Mouse (Mus musculus) heart, adult 9 months (tissue): ENCODE measurements at regions not wholly inside any gene's neighbourhood (a gene's known extent, or its start where the extent isn't known, plus 50 kb on each side); places are given as distances from the start of the nearest gene placed in this dataset.

Experiments used
- DNase-seq, 2 experiments: peaks; one replicate each; pipeline ENCODE4 v3.0.0; 2022; ENCODE audit warnings: low spot score in 2 of 2

- no peak for DNase-seq
Observed at GRCm38 (mm10) chr16:9339456-9339855, 509.6 kb downstream of the 1810013L24Rik start.

GRCm38 (mm10) chr16:9341245-9341644 lies 511.3 kb downstream of the 1810013L24Rik start:
- DNase-seq: no peak

DNA sequence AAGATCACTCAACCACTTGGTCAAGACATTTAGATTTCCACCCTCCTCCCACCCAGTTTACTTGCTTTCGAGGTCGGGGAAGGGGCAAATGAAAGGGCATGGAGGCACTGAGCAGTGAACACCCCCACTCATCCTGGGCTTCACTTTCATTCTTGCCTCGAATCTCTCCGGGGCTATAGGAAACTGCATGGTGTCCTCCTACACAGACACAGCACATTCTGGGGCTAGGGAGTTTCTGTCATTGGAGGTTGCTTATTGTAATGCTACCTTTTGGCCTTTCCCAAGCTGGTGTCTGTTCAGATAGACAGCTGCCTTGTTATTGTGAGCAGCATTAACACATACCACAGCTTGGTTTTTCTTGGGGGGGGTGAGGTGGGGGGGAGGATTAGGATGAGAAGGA lies 523.9 kb downstream of the 1810013L24Rik start:
- no peak for DNase-seq

DNA sequence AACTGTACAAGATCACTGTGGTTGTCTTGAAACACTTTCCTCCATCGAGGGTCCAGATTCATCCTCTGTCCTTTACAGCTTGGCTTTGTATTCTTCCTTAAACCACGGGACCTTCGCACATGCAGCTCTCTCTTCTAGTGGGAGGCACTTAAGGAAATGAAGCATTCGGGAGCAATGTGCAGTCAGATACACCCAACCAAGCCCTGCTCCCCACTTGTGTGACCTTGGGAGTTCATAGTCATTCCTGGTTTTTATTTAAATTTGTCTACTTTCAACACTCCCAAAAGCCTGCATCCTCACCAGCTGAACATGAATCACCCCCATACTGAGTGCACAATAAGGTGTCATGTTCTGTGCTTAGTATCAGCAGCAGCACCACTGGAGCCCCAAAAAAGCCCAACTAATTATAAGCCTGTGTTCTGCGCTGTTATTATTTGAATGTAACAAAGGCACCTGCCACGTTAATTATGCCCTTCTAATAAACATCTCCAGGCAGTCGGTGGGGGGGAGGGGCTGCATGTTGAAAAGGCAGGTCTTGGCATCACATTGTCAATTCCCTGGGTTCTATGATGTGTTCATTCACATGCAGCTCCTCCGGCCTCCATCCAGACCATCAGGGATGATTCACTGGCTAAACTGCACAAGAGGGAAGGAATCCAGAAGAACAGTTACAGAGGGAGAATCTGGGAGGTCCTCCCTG lies 524.6 kb downstream of the 1810013L24Rik start:
- DNase-seq: no peak

- DNase-seq: no peak
Observed at GRCm38 (mm10) chr16:9358651-9359050, 528.8 kb downstream of the 1810013L24Rik start.

- no peak for DNase-seq
Observed at GRCm38 (mm10) chr16:9359399-9360135, 529.7 kb downstream of the 1810013L24Rik start.

DNA sequence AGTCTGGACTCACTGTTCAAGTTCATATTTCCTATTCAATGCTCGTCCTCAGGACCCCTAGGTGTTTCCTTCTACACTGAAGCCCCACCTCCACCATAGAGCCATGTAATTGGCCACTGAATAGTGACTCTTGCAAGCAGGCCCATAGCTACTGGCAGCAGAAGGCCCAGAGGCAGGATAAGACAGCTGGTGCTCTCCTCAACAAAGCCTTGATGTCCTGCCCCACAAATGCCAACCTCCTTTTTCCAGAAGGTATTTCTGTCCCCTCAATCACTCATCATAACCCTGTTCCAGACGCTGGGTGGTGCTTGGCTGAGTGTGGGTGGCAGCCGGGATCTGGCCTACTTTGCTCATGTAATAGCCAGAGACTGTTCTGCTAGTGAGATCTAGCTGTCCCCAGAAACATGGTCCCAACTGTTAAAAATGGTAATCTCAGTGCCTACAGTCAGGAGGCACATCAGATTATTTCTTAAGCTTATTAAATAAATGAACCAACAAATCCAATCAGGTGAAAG lies 530.9 kb downstream of the 1810013L24Rik start:
- DNase-seq: no peak

GRCm38 (mm10) chr16:9362116-9362515 lies 532.2 kb downstream of the 1810013L24Rik start:
- DNase-seq: peak in 1 of 2 experiments; percentile 4

DNA sequence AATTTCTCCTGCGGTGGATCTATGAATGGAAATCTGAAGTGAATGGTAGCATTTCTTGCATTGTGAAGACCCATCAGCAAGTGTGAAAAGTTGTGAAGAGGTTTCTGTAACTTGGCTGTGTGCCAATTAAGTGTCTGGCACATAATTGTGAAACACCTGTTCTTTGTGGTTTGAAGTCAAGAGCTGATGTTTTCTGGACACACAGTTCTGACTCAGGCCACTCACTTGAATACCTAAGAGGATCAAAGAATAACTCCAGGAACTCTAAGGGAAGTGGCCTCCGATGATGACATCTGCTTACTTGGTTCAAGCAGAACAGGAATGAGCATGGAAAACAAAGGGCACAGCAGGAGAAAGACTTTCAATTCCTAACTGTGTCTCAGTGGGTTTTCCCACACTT lies 534.2 kb downstream of the 1810013L24Rik start:
- DNase-seq: peak in 1 of 2 experiments; percentile 1

DNA sequence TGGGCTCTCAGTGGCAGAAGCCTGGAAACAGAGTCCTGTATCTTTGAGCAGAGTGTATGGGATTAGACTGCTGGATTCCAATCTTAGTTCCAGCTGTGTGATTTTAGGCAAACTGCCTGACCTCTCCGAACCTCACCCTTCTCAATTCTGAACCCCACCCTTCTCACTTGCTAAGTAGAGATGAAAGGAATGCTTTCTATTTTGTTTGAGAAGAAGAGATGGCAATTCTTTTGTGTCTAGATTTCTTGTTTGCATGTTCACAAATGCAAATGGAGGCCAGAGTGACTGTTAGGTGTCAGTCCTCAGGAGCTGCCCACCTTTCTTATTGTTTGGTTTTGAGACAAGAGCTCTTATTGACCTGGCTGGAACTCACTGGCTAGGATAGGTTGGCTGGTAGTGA lies 561.1 kb downstream of the 1810013L24Rik start:
- DNase-seq: no peak

- DNase-seq: peak; percentile 33 to 50
Observed at GRCm38 (mm10) chr16:9404736-9405135, 574.8 kb downstream of the 1810013L24Rik start.

DNA sequence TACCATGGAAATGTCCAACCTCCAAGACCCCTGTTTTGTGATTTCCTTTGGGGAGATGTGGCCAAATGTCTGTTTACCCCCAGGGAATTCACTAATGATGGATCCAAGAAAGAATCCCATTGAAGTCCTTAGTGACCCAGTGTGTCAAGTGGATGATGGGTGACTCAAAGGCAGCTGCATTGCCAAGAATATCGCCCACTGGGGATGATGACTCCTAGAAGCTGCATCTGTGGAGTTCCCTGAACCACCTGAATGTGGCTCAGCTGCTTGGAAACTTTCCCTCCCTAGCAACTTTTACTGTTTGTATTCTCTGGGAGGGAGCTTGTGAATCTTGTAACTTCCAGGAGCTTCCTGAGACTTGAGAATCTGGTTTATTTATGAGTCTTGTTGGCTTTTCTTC lies 578.3 kb downstream of the 1810013L24Rik start:
- DNase-seq: no peak

DNA sequence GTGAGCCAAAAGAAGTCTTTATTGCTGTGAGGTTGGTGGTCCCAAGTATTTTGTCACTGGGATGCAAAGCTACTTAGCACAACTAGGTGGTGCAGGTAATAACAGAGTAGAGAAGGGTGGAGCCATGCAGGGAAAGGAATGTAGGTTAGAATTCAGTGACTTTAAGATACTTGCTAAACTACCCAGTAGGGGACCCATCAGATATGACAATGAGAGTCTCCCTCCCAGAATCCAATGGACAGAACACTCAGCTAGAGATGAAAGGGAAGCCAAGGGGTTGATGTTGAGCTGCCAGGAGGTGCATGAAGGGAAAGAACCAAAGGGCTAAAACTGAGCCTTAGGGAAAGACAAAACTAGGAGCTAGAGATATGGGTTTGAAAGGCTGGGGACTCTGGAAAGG lies 564.9 kb downstream of the Grin2a start:
- no peak for DNase-seq

DNA sequence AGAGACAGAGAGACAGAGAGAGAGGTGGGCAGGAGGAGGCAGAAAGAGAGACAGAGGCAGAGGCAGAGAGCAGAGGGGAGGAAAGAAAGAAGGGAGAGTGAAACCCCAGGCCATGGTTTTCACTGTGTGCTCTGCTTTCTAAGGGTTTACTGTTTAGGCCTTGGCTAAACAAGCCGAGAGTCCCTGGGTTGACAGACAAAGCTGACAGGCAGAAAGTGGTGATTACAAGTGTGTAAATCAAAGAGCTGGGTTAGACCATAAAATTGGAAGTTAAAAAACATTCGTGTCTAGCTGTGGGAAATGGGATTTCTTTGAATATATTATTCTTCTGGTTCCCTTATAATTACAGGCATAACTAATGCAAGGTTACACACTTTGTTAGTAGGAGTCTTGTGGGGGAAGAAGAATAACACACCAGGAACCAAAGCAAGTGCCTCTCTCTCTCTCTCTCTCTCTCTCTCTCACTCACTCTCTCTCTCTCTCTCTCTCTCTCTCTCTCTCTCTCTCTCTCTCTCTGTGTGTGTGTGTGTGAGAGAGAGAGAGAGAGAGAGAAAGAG lies 556.0 kb downstream of the Grin2a start:
- DNase-seq: no peak

GRCm38 (mm10) chr16:9439891-9440290 lies 555.5 kb downstream of the Grin2a start:
- no peak for DNase-seq

DNA sequence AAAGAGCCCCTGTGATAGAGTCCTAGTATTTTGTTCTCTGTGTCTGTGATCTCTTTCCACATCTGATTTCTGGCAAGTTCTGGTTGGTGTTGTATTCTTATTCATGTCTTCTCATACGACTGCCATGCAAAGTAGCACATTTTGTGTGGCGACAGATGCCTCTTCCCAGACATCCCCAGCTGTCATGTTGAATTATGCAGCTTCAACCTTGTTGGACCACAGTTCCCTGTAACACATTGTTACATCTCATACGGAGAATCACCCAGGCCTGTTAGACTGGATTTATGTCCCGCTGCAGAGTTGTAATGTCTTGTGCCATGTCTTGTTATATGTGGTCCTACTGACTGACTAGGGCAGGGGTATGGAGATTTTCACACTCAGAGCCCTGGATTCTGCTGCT lies 543.3 kb downstream of the Grin2a start:
- no peak for DNase-seq

GRCm38 (mm10) chr16:9457574-9457973 lies 537.8 kb downstream of the Grin2a start:
- DNase-seq: no peak

DNA sequence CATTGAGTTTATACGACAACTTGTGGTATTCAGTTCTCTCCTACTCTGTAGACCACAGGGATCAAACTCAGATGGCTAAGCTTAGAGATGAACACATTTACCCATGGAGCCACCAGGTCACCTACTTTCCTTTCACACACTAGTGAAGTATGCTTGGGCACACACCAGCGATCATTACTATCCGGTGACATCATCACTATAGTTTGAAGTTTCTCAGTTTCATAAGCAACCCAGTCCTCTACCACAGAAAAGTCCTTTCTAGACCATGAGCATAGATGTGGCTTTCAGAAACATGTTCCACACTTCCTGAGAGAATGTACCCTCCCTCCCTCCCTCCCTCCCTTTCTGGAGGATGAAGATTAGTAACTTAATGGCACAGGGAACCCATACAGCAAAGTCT lies 532.9 kb downstream of the Grin2a start:
- no peak for DNase-seq

- no peak for DNase-seq
Observed at GRCm38 (mm10) chr16:9469394-9469793, 526.0 kb downstream of the Grin2a start.

DNA sequence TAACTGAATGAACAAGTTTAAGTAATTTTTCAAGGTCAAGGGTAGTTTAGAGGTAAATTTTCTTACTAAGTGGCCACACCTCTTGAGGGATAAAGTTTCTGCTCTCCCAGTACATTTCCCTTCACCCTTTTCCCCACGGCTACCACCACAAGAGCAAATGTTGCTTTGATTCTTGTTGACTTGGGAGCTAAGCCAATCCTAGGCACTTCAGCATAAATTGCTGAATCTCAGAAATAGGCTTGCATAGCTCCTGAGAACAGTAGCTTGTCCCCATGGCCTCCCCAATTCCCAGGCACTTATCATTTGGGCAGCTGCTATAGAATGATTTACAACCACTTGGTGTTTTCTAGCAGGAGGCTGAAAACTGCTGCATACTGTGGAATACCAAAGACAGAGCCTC lies 510.1 kb downstream of the Grin2a start:
- DNase-seq: no peak

DNA sequence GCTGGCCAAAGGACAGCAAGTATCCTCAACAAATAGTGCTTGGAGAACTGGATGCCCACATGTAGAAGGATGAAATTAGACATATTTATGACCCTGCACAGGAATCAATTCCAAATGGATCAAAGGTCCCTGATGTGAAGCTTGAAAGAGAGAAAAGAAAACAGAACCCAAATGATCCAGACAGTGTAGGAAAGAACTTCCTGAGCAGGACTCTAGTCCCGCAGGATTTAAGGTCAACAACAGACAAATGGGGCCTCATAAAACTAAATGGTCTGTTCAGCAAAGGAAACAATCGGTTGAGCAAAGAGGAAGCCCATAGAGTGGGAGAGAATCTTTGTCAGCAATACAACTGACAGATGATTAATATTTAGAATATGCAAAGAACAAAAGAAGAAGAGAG lies 497.1 kb downstream of the Grin2a start:
- DNase-seq: no peak

GRCm38 (mm10) chr16:9501713-9502112 lies 493.6 kb downstream of the Grin2a start:
- DNase-seq: no peak

DNA sequence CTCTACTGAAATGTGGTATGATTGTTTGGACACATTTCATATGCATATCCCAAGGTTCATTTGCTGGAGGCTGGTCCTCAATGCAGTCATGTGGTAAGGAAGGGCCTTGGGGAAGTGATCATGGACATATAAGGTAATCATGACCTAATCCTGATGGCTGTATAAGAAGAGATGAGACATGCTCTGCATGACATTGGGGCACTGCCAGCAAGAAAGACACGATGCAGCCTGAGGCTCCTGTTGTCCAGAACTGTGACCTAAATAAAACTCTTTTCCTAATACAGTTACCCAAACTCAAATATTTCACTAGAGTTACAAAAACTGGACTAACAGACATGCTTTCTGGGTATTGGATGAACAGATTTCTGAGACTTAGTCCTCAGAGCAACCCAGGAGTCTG lies 485.7 kb downstream of the Grin2a start:
- no peak for DNase-seq
